Mouse (Mus musculus) testis, adult 2 months (tissue): ENCODE data around the gene Ctla4.

Experiments
- CTCF ChIP-seq: fragments of 200-500 bp; IDR thresholded peaks from 2 replicates; pipeline ENCODE4 v1.5.1; 2012; ENCODE audit warnings: low read depth, mild to moderate bottlenecking, inconsistent platforms, low read length, moderate library complexity; ENCODE audit not compliant: control insufficient read depth, insufficient read depth, insufficient replicate concordance
- POLR2A ChIP-seq: fragments of 200-500 bp; IDR thresholded peaks from 2 replicates; pipeline ENCODE4 v1.6.1; 2012; ENCODE audit warnings: low read depth, mild to moderate bottlenecking, inconsistent platforms, low read length, moderate library complexity; ENCODE audit not compliant: control insufficient read depth

- TF ChIP-seq POLR2A (no peak), CTCF (no peak)
Observed at GRCm38 (mm10) chr1:60904456-60904978, 17.7 kb downstream of the Ctla4 start.
